Mouse (Mus musculus) erythroblast, embryonic 14.5 days (primary cell): Measurements from ENCODE around the gene Sox5.

Experiments used
- GATA1 ChIP-seq: IDR thresholded peaks from 2 replicates; pipeline ENCODE4 v1.6.1; 2012; ENCODE audit warnings: low read length, inconsistent platforms, mixed read lengths
- TAL1 ChIP-seq: IDR thresholded peaks from 3 replicates; pipeline ENCODE4 v1.6.1; 2012; ENCODE audit warnings: low read length, inconsistent platforms, mixed read lengths

DNA sequence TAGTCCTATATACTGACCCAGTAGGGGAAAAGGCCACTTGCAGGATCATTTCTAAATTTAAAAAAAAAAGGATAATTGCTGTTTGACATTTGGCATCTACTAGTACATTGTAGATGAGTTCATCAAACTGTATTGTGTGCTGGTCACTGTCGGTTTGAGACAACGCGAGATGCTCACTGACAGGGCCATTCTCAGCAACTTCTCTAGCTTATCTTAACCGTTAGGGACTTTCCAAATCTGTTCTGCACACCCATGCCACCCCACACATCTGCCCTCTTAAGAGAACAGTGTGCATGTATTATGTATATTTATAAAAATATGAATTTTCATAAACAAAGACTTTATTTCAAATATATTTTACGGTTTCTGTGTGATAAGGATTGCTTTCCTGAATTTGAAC lies 955.8 kb downstream of the Sox5 start:
- no peak for TF ChIP-seq TAL1
- TF ChIP-seq GATA1, result no peak
